Mouse (Mus musculus): Measurements from ENCODE around the gene 9330182L06Rik. TPM values are rescaled to one million over a fixed set of nuclear protein-coding genes. Genes with fewer than 3 reads are reported as not detected.

9330182L06Rik gene
- polyA plus RNA-seq (2016; fragmentation: Nextera tagmentation; extraction: Ambion mirVana), result 3.9 and 4.4 TPM in 2 replicates

GRCm38 (mm10) chr5:9265586-9266279, at the start of gene 9330182L06Rik:
Gene 9330182L06Rik (plus strand): TSS chr5:9266118.
- Histone ChIP-seq H3K27ac (peak within 1 kb of the TSS; percentile 50; the same call in 1 of the 2 replicates), H3K4me3 (replicated peaks) (peak within 1 kb of the TSS; percentile 68), H3K9me3 (no peaks in the 10 kb centered on the region), H3K9ac (replicated peaks) (peak within 1 kb of the TSS; percentile 70), H3K4me2 (peak within 1 kb of the TSS; percentile 85), H3K36me3 (no peaks in the 10 kb centered on the region), H3K27me3 (peaks cover 9% of the 10 kb centered on the region), H3K4me1 (replicated peaks) (peaks cover 9% of the 10 kb centered on the region)
- WGBS, result under 1% methylated on average over 46 of the region's 47 CpGs
- ATAC-seq (ENCODE audit: insufficient number of reproducible peaks, insufficient read depth, low FRiP score, low TSS enrichment, low read depth), result peak; percentile 92

GRCm38 (mm10) chr5:9227456-9228008, 38.4 kb upstream of the 9330182L06Rik start:
- Histone ChIP-seq H3K9me3 (no peaks in the 10 kb centered on the region), H3K36me3 (no peaks in the 10 kb centered on the region), H3K9ac (replicated peaks) (no peak overlapping the region), H3K4me2 (no peak overlapping the region), H3K4me3 (replicated peaks) (no peak overlapping the region), H3K27ac (no peak overlapping the region), H3K27me3 (no peaks in the 10 kb centered on the region), H3K4me1 (replicated peaks) (no peaks in the 10 kb centered on the region)
- WGBS, result 82% methylated on average over 4 of the region's 4 CpGs
- no peak for ATAC-seq (ENCODE audit: insufficient number of reproducible peaks, insufficient read depth, low FRiP score, low TSS enrichment, low read depth)

- Histone ChIP-seq H3K9ac (replicated peaks) (no peak overlapping the region), H3K27me3 (peaks cover 9% of the 10 kb centered on the region), H3K36me3 (no peaks in the 10 kb centered on the region), H3K27ac (no peak overlapping the region), H3K4me2 (no peak overlapping the region), H3K4me1 (replicated peaks) (peaks cover 9% of the 10 kb centered on the region), H3K4me3 (replicated peaks) (no peak overlapping the region), H3K9me3 (no peaks in the 10 kb centered on the region)
- WGBS, result 79% methylated on average over 4 of the region's 4 CpGs
- no peak for ATAC-seq (ENCODE audit: insufficient number of reproducible peaks, insufficient read depth, low FRiP score, low TSS enrichment, low read depth)
Observed at GRCm38 (mm10) chr5:9264361-9264760, 1.6 kb upstream of the 9330182L06Rik start.

- ATAC-seq (ENCODE audit: insufficient number of reproducible peaks, insufficient read depth, low FRiP score, low TSS enrichment, low read depth), result peak; percentile 83
Observed at GRCm38 (mm10) chr5:9266280-9266923, 484 bp downstream of the 9330182L06Rik start.

GRCm38 (mm10) chr5:9269666-9270065, 3.7 kb downstream of the 9330182L06Rik start:
- H3K27ac ChIP-seq, result no peak overlapping the region
- H3K9me3 ChIP-seq, result no peaks in the 10 kb centered on the region
- no peak overlapping the region for H3K9ac ChIP-seq (replicated peaks)
- H3K4me2 ChIP-seq, result no peak overlapping the region
- H3K4me3 ChIP-seq (replicated peaks), result no peak overlapping the region
- 0 out of 2 replicates have a peak, but pooled peaks cover 2% of the 10 kb centered on the region for H3K27me3 ChIP-seq
- no peaks in the 10 kb centered on the region for H3K36me3 ChIP-seq
- 80% methylated on average over 3 of the region's 3 CpGs for WGBS
- H3K4me1 ChIP-seq (replicated peaks), result peaks cover 9% of the 10 kb centered on the region
- ATAC-seq (ENCODE audit: insufficient number of reproducible peaks, insufficient read depth, low FRiP score, low TSS enrichment, low read depth), result no peak

More at GRCm38 (mm10) chr5:9266280-9266923, 484 bp downstream of the 9330182L06Rik start:
- Histone ChIP-seq H3K27me3 (peaks cover 9% of the 10 kb centered on the region), H3K9ac (replicated peaks) (peak overlapping the region; percentile 70), H3K4me1 (replicated peaks) (peaks cover 9% of the 10 kb centered on the region), H3K36me3 (no peaks in the 10 kb centered on the region), H3K4me2 (peak overlapping the region; percentile 85), H3K9me3 (no peaks in the 10 kb centered on the region), H3K4me3 (replicated peaks) (peak overlapping the region; percentile 68), H3K27ac (peak overlapping the region; percentile 50; the same call in 1 of the 2 replicates)
- WGBS, result under 1% methylated on average over 30 of the region's 30 CpGs

GRCm38 (mm10) chr5:9272976-9273375, 7.1 kb downstream of the 9330182L06Rik start:
- Histone ChIP-seq H3K36me3 (no peaks in the 10 kb centered on the region), H3K27ac (no peak overlapping the region), H3K4me2 (no peak overlapping the region), H3K4me1 (replicated peaks) (no peaks in the 10 kb centered on the region), H3K9me3 (no peaks in the 10 kb centered on the region), H3K4me3 (replicated peaks) (no peak overlapping the region), H3K27me3 (no peaks in the 10 kb centered on the region), H3K9ac (replicated peaks) (no peak overlapping the region)
- no peak for ATAC-seq (ENCODE audit: insufficient number of reproducible peaks, insufficient read depth, low FRiP score, low TSS enrichment, low read depth)
- WGBS, result 77% methylated on average over 3 of the region's 3 CpGs

GRCm38 (mm10) chr5:9295777-9296549, 30.0 kb downstream of the 9330182L06Rik start:
- WGBS, result 93% methylated on average over 2 of the region's 2 CpGs
- no peaks in the 10 kb centered on the region for H3K4me1 ChIP-seq (replicated peaks)
- H3K4me3 ChIP-seq (replicated peaks), result no peak overlapping the region
- no peak overlapping the region for H3K9ac ChIP-seq (replicated peaks)
- no peak overlapping the region for H3K27ac ChIP-seq
- H3K9me3 ChIP-seq, result no peaks in the 10 kb centered on the region
- no peak for ATAC-seq (ENCODE audit: insufficient number of reproducible peaks, insufficient read depth, low FRiP score, low TSS enrichment, low read depth)
- no peaks in the 10 kb centered on the region for H3K36me3 ChIP-seq
- H3K4me2 ChIP-seq, result no peak overlapping the region
- no peaks in the 10 kb centered on the region for H3K27me3 ChIP-seq

GRCm38 (mm10) chr5:9296550-9296928, 30.6 kb downstream of the 9330182L06Rik start:
- no peaks in the 10 kb centered on the region for H3K4me1 ChIP-seq (replicated peaks)
- ATAC-seq (ENCODE audit: insufficient number of reproducible peaks, insufficient read depth, low FRiP score, low TSS enrichment, low read depth), result no peak
- H3K4me3 ChIP-seq (replicated peaks), result no peak overlapping the region
- H3K36me3 ChIP-seq, result no peaks in the 10 kb centered on the region
- H3K9me3 ChIP-seq, result no peaks in the 10 kb centered on the region
- no peak overlapping the region for H3K27ac ChIP-seq
- H3K4me2 ChIP-seq, result no peak overlapping the region
- no peak overlapping the region for H3K9ac ChIP-seq (replicated peaks)
- no peaks in the 10 kb centered on the region for H3K27me3 ChIP-seq

- ATAC-seq (ENCODE audit: insufficient number of reproducible peaks, insufficient read depth, low FRiP score, low TSS enrichment, low read depth), result no peak
- no peak overlapping the region for H3K4me2 ChIP-seq
- no peak overlapping the region for H3K4me3 ChIP-seq (replicated peaks)
- H3K4me1 ChIP-seq (replicated peaks), result no peaks in the 10 kb centered on the region
- H3K9me3 ChIP-seq, result no peaks in the 10 kb centered on the region
- H3K27me3 ChIP-seq, result no peaks in the 10 kb centered on the region
- H3K9ac ChIP-seq (replicated peaks), result no peak overlapping the region
- WGBS, result 61% methylated on average over 1 of the region's 1 CpGs
- H3K36me3 ChIP-seq, result no peaks in the 10 kb centered on the region
- no peak overlapping the region for H3K27ac ChIP-seq
Observed at GRCm38 (mm10) chr5:9326863-9327262, 60.9 kb downstream of the 9330182L06Rik start.

GRCm38 (mm10) chr5:9327528-9327927, 61.6 kb downstream of the 9330182L06Rik start:
- ATAC-seq (ENCODE audit: insufficient number of reproducible peaks, insufficient read depth, low FRiP score, low TSS enrichment, low read depth), result no peak
- Histone ChIP-seq H3K4me2 (no peak overlapping the region), H3K4me1 (replicated peaks) (no peaks in the 10 kb centered on the region), H3K27me3 (no peaks in the 10 kb centered on the region), H3K36me3 (no peaks in the 10 kb centered on the region), H3K4me3 (replicated peaks) (no peak overlapping the region), H3K9ac (replicated peaks) (no peak overlapping the region), H3K27ac (no peak overlapping the region), H3K9me3 (no peaks in the 10 kb centered on the region)
- 94% methylated on average over 1 of the region's 1 CpGs for WGBS

Measured in limb, embryonic 12.5 days (tissue).